Mouse (Mus musculus) C2C12 (cell line): ENCODE measurements around the gene Lst1. TPM values are rescaled to one million over a fixed set of nuclear protein-coding genes. Genes with fewer than 3 reads are reported as not detected.

Source experiments
- H3K27me3 ChIP-seq: one replicate; pipeline ENCODE4 v1.6.1; 2011; ENCODE audit not compliant: control insufficient read depth, insufficient read depth, insufficient read length
- H3K36me3 ChIP-seq: one replicate; pipeline ENCODE4 v1.6.1; 2011; ENCODE audit not compliant: control insufficient read depth, insufficient read depth
- H3K4me3 ChIP-seq: one replicate; pipeline ENCODE4 v1.5.1; 2011; ENCODE audit warnings: mild to moderate bottlenecking, control low read depth; ENCODE audit not compliant: poor library complexity, insufficient read depth, severe bottlenecking
- H3K79me2 ChIP-seq: one replicate; pipeline ENCODE4 v1.6.1; 2011; ENCODE audit not compliant: control insufficient read depth, insufficient read depth
- H3K79me3 ChIP-seq: one replicate; pipeline ENCODE4 v1.6.1; 2011; ENCODE audit warnings: low read depth, control low read depth
- H3ac ChIP-seq: one replicate; pipeline ENCODE3; 2011; ENCODE audit warnings: low read depth; ENCODE audit not compliant: control insufficient read depth, insufficient read length
- CEBPB ChIP-seq: IDR thresholded peaks from one replicate; pipeline ENCODE4 v1.6.1; 2011; ENCODE audit warnings: low read depth, mild to moderate bottlenecking, control low read depth, moderate library complexity
- CTCF ChIP-seq: IDR thresholded peaks from one replicate; pipeline ENCODE4 v1.5.1; 2011; ENCODE audit not compliant: control insufficient read depth, insufficient read depth, insufficient read length
- FOSL1 ChIP-seq: IDR thresholded peaks from one replicate; pipeline ENCODE4 v1.8.0; 2011; ENCODE audit warnings: mild to moderate bottlenecking, low read length; ENCODE audit not compliant: poor library complexity, insufficient read depth, severe bottlenecking
- MAX ChIP-seq: IDR thresholded peaks from one replicate; pipeline ENCODE4 v1.6.1; 2011; ENCODE audit warnings: mild to moderate bottlenecking, control low read depth
- MYOD1 ChIP-seq: IDR thresholded peaks from one replicate; pipeline ENCODE4 v1.6.1; 2011; ENCODE audit warnings: low read depth; ENCODE audit not compliant: control insufficient read depth, insufficient read length
- MYOG ChIP-seq: IDR thresholded peaks from one replicate; pipeline ENCODE4 v1.6.1; 2011; ENCODE audit not compliant: control insufficient read depth, insufficient read length; ENCODE audit errors: extremely low read depth
- USF1 ChIP-seq: IDR thresholded peaks from one replicate; pipeline ENCODE4 v1.6.1; 2011; ENCODE audit warnings: low read depth, mild to moderate bottlenecking, control low read depth, moderate library complexity
- polyA plus RNA-seq: library from polyadenylated mRNA; unstranded; fragments of >200 nt; fragmentation: generic; extraction: Trizol; gene quantifications from one replicate; pipeline ENCODE4 v1.2.1, GENCODE M21; 2012; ENCODE audit warnings: missing spikeins

The Lst1 gene
- polyA plus RNA-seq, 1 experiment = 0.92 TPM

- no peak overlapping the region for H3ac ChIP-seq
- H3K79me3 ChIP-seq = peaks cover 70% of the 10 kb centered on the region
- peaks cover 86% of the 10 kb centered on the region for H3K36me3 ChIP-seq
- no peak for TF ChIP-seq USF1
- TF ChIP-seq CEBPB = no peak
- TF ChIP-seq MAX = no peak
- TF ChIP-seq FOSL1 = no peak
- no peak for TF ChIP-seq MYOD1
- no peak for TF ChIP-seq MYOG
- TF ChIP-seq CTCF = no peak
- H3K4me3 ChIP-seq = no peak overlapping the region
- no peaks in the 10 kb centered on the region for H3K27me3 ChIP-seq
- H3K79me2 ChIP-seq = peaks cover 99% of the 10 kb centered on the region
Observed at GRCm38 (mm10) chr17:35159638-35160037, 28.6 kb downstream of the Lst1 start.

GRCm38 (mm10) chr17:35158850-35159593, 29.2 kb downstream of the Lst1 start:
- Histone ChIP-seq H3K79me2 (peaks cover 97% of the 10 kb centered on the region), H3ac (no peak overlapping the region), H3K4me3 (no peak overlapping the region), H3K79me3 (peaks cover 67% of the 10 kb centered on the region), H3K27me3 (no peaks in the 10 kb centered on the region), H3K36me3 (peaks cover 91% of the 10 kb centered on the region)
- no peak for TF ChIP-seq CEBPB
- TF ChIP-seq MAX = no peak
- no peak for TF ChIP-seq MYOD1
- no peak for TF ChIP-seq MYOG
- TF ChIP-seq CTCF = no peak
- TF ChIP-seq USF1 = no peak

GRCm38 (mm10) chr17:35157661-35158175, 30.5 kb downstream of the Lst1 start:
- Histone ChIP-seq H3ac (no peak overlapping the region), H3K4me3 (no peak overlapping the region), H3K27me3 (no peaks in the 10 kb centered on the region), H3K36me3 (peaks cover 100% of the 10 kb centered on the region), H3K79me3 (peaks cover 56% of the 10 kb centered on the region), H3K79me2 (peaks cover 94% of the 10 kb centered on the region)
- TF ChIP-seq USF1 = no peak
- TF ChIP-seq MYOG = no peak
- no peak for TF ChIP-seq MAX
- TF ChIP-seq CEBPB = no peak
- no peak for TF ChIP-seq MYOD1
- TF ChIP-seq FOSL1 = no peak
- no peak for TF ChIP-seq CTCF

GRCm38 (mm10) chr17:35157254-35157653, 31.0 kb downstream of the Lst1 start:
- Histone ChIP-seq H3K36me3 (peaks cover 100% of the 10 kb centered on the region), H3K4me3 (no peak overlapping the region), H3K79me3 (peaks cover 51% of the 10 kb centered on the region), H3K79me2 (peaks cover 94% of the 10 kb centered on the region), H3ac (no peak overlapping the region), H3K27me3 (no peaks in the 10 kb centered on the region)
- TF ChIP-seq MYOG = no peak
- TF ChIP-seq USF1 = no peak
- TF ChIP-seq FOSL1 = no peak
- TF ChIP-seq MAX = no peak
- no peak for TF ChIP-seq CEBPB
- no peak for TF ChIP-seq CTCF
- TF ChIP-seq MYOD1 = no peak

GRCm38 (mm10) chr17:35156461-35157200, 31.6 kb downstream of the Lst1 start:
- H3K4me3 ChIP-seq = no peak overlapping the region
- TF ChIP-seq FOSL1 (no peak), MYOD1 (no peak), CTCF (no peak), MYOG (no peak), CEBPB (no peak)
- H3K36me3 ChIP-seq = peaks cover 100% of the 10 kb centered on the region
- peaks cover 92% of the 10 kb centered on the region for H3K79me2 ChIP-seq
- H3ac ChIP-seq = no peak overlapping the region
- no peaks in the 10 kb centered on the region for H3K27me3 ChIP-seq
- peaks cover 45% of the 10 kb centered on the region for H3K79me3 ChIP-seq

GRCm38 (mm10) chr17:35155451-35155850, 32.8 kb downstream of the Lst1 start:
- TF ChIP-seq MAX (no peak), FOSL1 (no peak), USF1 (no peak), CTCF (no peak), MYOG (no peak), MYOD1 (no peak), CEBPB (no peak)
- no peaks in the 10 kb centered on the region for H3K27me3 ChIP-seq
- peaks cover 33% of the 10 kb centered on the region for H3K79me3 ChIP-seq
- peaks cover 80% of the 10 kb centered on the region for H3K79me2 ChIP-seq
- peaks cover 97% of the 10 kb centered on the region for H3K36me3 ChIP-seq
- no peak overlapping the region for H3ac ChIP-seq
- H3K4me3 ChIP-seq = no peak overlapping the region
